Comparison of ENCODE assay signal across 8 mouse cellular contexts in genomic region chr11:42181973-42182824, GRCm38 (mm10). TPM values are rescaled to one million over a fixed set of nuclear protein-coding genes. Genes with fewer than 3 reads are reported as not detected.
A peak's percentile ranks its signal among the peaks of the same experiment; 100 is the strongest.
DNase-seq lines count a peak whose midpoint lies in the region; ATAC-seq lines count a peak whose summit lies in the region.

No protein-coding gene starts in this region.

- H3K4me1 ChIP-seq in embryonic facial prominence, embryonic 10.5 days, result 0 out of 2 replicates have a peak, but pooled peaks cover 8% of the 10 kb centered on the region
- no peaks in the 10 kb centered on the region for H3K4me1 ChIP-seq in hindbrain, embryonic 11.5 days (replicated peaks; ENCODE audit: control insufficient read depth, insufficient read depth, low read length)
- peaks cover 14% of the 10 kb centered on the region for H3K4me1 ChIP-seq in neural tube, embryonic 13.5 days (replicated peaks)

- WGBS in embryonic facial prominence, embryonic 10.5 days, result under 1% methylated on average over 35 of the region's 35 CpGs
- under 1% methylated on average over 35 of the region's 35 CpGs for WGBS in hindbrain, embryonic 11.5 days
- WGBS in neural tube, embryonic 13.5 days, result under 1% methylated on average over 35 of the region's 35 CpGs

- peak overlapping the region; percentile 66 for H3K4me3 ChIP-seq in embryonic facial prominence, embryonic 10.5 days
- H3K4me3 ChIP-seq in hindbrain, embryonic 11.5 days (ENCODE audit: low read depth, low read length), result peak overlapping the region; percentile 48
- H3K4me3 ChIP-seq in neural tube, embryonic 13.5 days, result peak overlapping the region; percentile 59

- H3K4me2 ChIP-seq in hindbrain, embryonic 11.5 days (replicated peaks; ENCODE audit: low read depth, low read length), result peak overlapping the region; percentile 87
- peak overlapping the region; percentile 66 for H3K4me2 ChIP-seq in neural tube, embryonic 13.5 days

- H3K9ac ChIP-seq in hindbrain, embryonic 11.5 days (ENCODE audit: low read depth, low read length), result peak overlapping the region; percentile 61
- H3K9ac ChIP-seq in neural tube, embryonic 13.5 days, result peak overlapping the region; percentile 78

- H3K9me3 ChIP-seq in embryonic facial prominence, embryonic 10.5 days, result no peaks in the 10 kb centered on the region
- no peaks in the 10 kb centered on the region for H3K9me3 ChIP-seq in hindbrain, embryonic 11.5 days (ENCODE audit: control insufficient read depth, low read length)
- H3K9me3 ChIP-seq in neural tube, embryonic 13.5 days, result no peaks in the 10 kb centered on the region

- H3K27me3 ChIP-seq in embryonic facial prominence, embryonic 10.5 days (replicated peaks; ENCODE audit: low read depth, poor library complexity, severe bottlenecking), result peaks cover 43% of the 10 kb centered on the region
- no peaks in the 10 kb centered on the region for H3K27me3 ChIP-seq in hindbrain, embryonic 11.5 days (ENCODE audit: control insufficient read depth, insufficient read depth, low read length)
- H3K27me3 ChIP-seq in neural tube, embryonic 13.5 days, result peaks cover 12% of the 10 kb centered on the region

- intact Hi-C loops in left cerebral cortex, postnatal 36 days (cut with DNase I), result loop anchor here (2.0 kb wide), 2 partner anchors 209 to 239 kb away; no protein-coding TSS in a partner anchor

- peak; percentile 91 for ATAC-seq in hindbrain, embryonic 11.5 days (ENCODE audit: low FRiP score)
- ATAC-seq in neural tube, embryonic 13.5 days (ENCODE audit: low read depth), result peak; percentile 96

- H3K36me3 ChIP-seq in embryonic facial prominence, embryonic 10.5 days (replicated peaks), result no peaks in the 10 kb centered on the region
- H3K36me3 ChIP-seq in hindbrain, embryonic 11.5 days (ENCODE audit: control insufficient read depth, insufficient read depth, low read length), result no peaks in the 10 kb centered on the region
- no peaks in the 10 kb centered on the region for H3K36me3 ChIP-seq in neural tube, embryonic 13.5 days

- peak overlapping the region; percentile 77 for H3K27ac ChIP-seq in embryonic facial prominence, embryonic 10.5 days (replicated peaks)
- no peak overlapping the region for H3K27ac ChIP-seq in hindbrain, embryonic 11.5 days (ENCODE audit: low read depth, low read length)
- peak overlapping the region; percentile 50; the same call in 1 of the 2 replicates for H3K27ac ChIP-seq in neural tube, embryonic 13.5 days (replicated peaks)

- DNase-seq in ovary, postnatal 36 days (ENCODE audit: low spot score), result peak; percentile 12
- no peak for DNase-seq in ovary, postnatal 10 days (ENCODE audit: low spot score)
- DNase-seq in embryonic facial prominence, embryonic 10.5 days (ENCODE audit: low spot score), result peak; percentile 67
- peak; percentile 74 for DNase-seq in hindbrain, embryonic 11.5 days (ENCODE audit: low spot score)
- peak; percentile 70 to 81 for DNase-seq in left cerebral cortex, postnatal 36 days (ENCODE audit: low spot score in 2 of 2)
- DNase-seq in spleen, adult 12 weeks (ENCODE audit: low spot score), result no peak
- DNase-seq in spleen, adult 18-20 months, result no peak

RNA-seq across cellular contexts. Expression of gene Gabra1, which starts 0.5 kb away (rescaled TPM):
- 0.43 and 1.0 TPM in 2 replicates for polyA plus RNA-seq in embryonic facial prominence, embryonic 10.5 days (2016; fragmentation: Nextera tagmentation; extraction: Ambion mirVana)
- 1.5 and 3.3 TPM in 2 replicates for polyA plus RNA-seq in hindbrain, embryonic 11.5 days (2014; fragmentation: Nextera tagmentation; extraction: Ambion mirVana)
- total RNA-seq in left cerebral cortex, postnatal 36 days (2021), result 100 to 1,000 TPM; 603 to 705 TPM
- 2.8 and 3.0 TPM in 2 replicates for polyA plus RNA-seq in neural tube, embryonic 13.5 days (2015; fragmentation: Nextera tagmentation; extraction: Ambion mirVana)

Comparison
In these comparisons a context has a peak if more than half of its experiments do, and no peak if none do; other contexts are left out.
1. DNase-seq: peak in ovary, postnatal 36 days (single experiment), embryonic facial prominence, embryonic 10.5 days (single experiment), hindbrain, embryonic 11.5 days (single experiment) and left cerebral cortex, postnatal 36 days (2 of 2); none in ovary, postnatal 10 days (single experiment), spleen, adult 12 weeks (single experiment) and spleen, adult 18-20 months (0 of 2).
2. Peak in every context shown above with its lines, with median percentiles within 50 percentile points of each other: H3K4me3 ChIP-seq.